ENCODE assay signal across 21 mouse cellular contexts in the genomic region with DNA sequence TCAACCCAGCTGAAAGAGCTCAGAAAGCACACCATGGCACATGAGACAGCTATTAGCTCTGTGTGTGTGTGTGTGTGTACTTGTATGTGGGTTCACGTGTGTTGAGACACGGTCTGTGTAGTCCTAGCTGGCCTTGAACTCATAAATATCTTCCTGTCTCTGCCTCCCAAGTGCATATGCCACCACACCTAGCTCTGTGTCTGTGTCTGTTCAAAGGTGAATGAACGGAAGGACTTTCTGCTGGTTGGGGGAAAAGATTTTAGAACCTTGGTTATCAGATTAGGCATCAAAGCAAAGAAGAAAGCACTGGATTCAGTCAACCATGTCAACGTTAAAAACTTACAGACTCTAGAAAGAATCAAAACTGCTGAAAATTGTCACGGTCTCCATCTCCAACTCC.
A peak's percentile ranks its signal among the peaks of the same experiment; 100 is the strongest.
DNase-seq lines count a peak whose midpoint lies in the region; ATAC-seq and TF ChIP-seq lines count a peak whose summit lies in the region.
"Had no signal": no experiment of that assay in that cellular context is flagged by ENCODE, and none has a peak within 500 bp of the region (broad histone marks: within the 10 kb centered on the region; RNA-seq: fewer than 3 reads in every experiment).

No protein-coding gene starts in this region.

- peak overlapping the region; percentile 94 for H3K27ac ChIP-seq in gastrocnemius, adult 2 months
- H3K27ac ChIP-seq in kidney, postnatal 0 days, result peak overlapping the region; percentile 72
- H3K27ac ChIP-seq in forebrain, embryonic 13.5 days, result no peak overlapping the region
- H3K27ac ChIP-seq: liver, embryonic 15.5 days; lung, embryonic 15.5 days; midbrain, embryonic 10.5 days had no signal

- no peak overlapping the region for H3K4me2 ChIP-seq in kidney, postnatal 0 days (ENCODE audit: low read length)
- no peak overlapping the region for H3K4me2 ChIP-seq in forebrain, embryonic 13.5 days
- H3K4me2 ChIP-seq: liver, embryonic 15.5 days; lung, embryonic 15.5 days had no signal

- no peaks in the 10 kb centered on the region for H3K9me3 ChIP-seq in kidney, postnatal 0 days (replicated peaks; ENCODE audit: low read length)
- no peaks in the 10 kb centered on the region for H3K9me3 ChIP-seq in forebrain, embryonic 13.5 days (replicated peaks)
- H3K9me3 ChIP-seq: liver, embryonic 15.5 days; lung, embryonic 15.5 days; midbrain, embryonic 10.5 days had no signal

- no peak for DNase-seq in gastrocnemius, adult 2 months
- DNase-seq in gastrocnemius, postnatal 10 days, result no peak
- no peak for DNase-seq in kidney, postnatal 0 days (ENCODE audit: low spot score)
- no peak for DNase-seq in kidney, adult 9 months
- peak; percentile 53 for DNase-seq in induced T-regulatory cell, adult 2 months (ENCODE audit: low read depth)
- peak; percentile 51 for DNase-seq in naive thymus-derived CD4-positive, alpha-beta T cell, adult 2 months (ENCODE audit: low read depth)
- DNase-seq in thymus, postnatal 10 days (ENCODE audit: low spot score in 2 of 2), result no peak
- DNase-seq: adrenal gland, adult 8-10 months; cerebellum, adult 8-10 months; cerebellum, postnatal 25 days; kidney, postnatal 4 days; layer of hippocampus, postnatal 36 days; left cerebral cortex, postnatal 4 days; thymus, postnatal 14 days had no signal

- H3K4me1 ChIP-seq in kidney, postnatal 0 days (replicated peaks; ENCODE audit: insufficient read depth, low read length), result peaks cover 13% of the 10 kb centered on the region; the same call in 1 of the 2 replicates
- peaks cover 12% of the 10 kb centered on the region for H3K4me1 ChIP-seq in forebrain, embryonic 13.5 days

- intact Hi-C loops in gastrocnemius, adult 2 months (cut with DNase I), result no loop called here

- no peak; the same call in 1 of the 2 replicates for ATAC-seq in kidney, postnatal 0 days (replicated peaks; ENCODE audit: low FRiP score, low read depth)
- ATAC-seq in forebrain, embryonic 13.5 days, result no peak
- ATAC-seq: forebrain, embryonic 14.5 days; hindbrain, embryonic 16.5 days had no signal

- WGBS in kidney, postnatal 0 days, result 53% methylated on average over 5 of the region's 5 CpGs
- 87% methylated on average over 5 of the region's 5 CpGs for WGBS in forebrain, embryonic 13.5 days

- no peak overlapping the region for H3K9ac ChIP-seq in kidney, postnatal 0 days (ENCODE audit: low read depth, low read length)
- no peak overlapping the region for H3K9ac ChIP-seq in forebrain, embryonic 13.5 days
- H3K9ac ChIP-seq: liver, embryonic 15.5 days; lung, embryonic 15.5 days had no signal

- TF ChIP-seq CTCF in gastrocnemius, adult 2 months (IDR thresholded peaks at IDR 0.05), result no peak
- TF ChIP-seq CTCF in kidney, postnatal 0 days (IDR thresholded peaks at IDR 0.05; ENCODE audit: low read depth), result no peak

- H3K36me3 ChIP-seq in kidney, postnatal 0 days (ENCODE audit: insufficient read depth, low read length), result no peaks in the 10 kb centered on the region
- H3K36me3 ChIP-seq in forebrain, embryonic 13.5 days (ENCODE audit: poor library complexity, severe bottlenecking), result no peaks in the 10 kb centered on the region
- H3K36me3 ChIP-seq: liver, embryonic 15.5 days; lung, embryonic 15.5 days; midbrain, embryonic 10.5 days had no signal

- no peaks in the 10 kb centered on the region for H3K27me3 ChIP-seq in kidney, postnatal 0 days (ENCODE audit: insufficient read depth, low read length)
- no peaks in the 10 kb centered on the region for H3K27me3 ChIP-seq in forebrain, embryonic 13.5 days
- H3K27me3 ChIP-seq: CH12.LX; liver, embryonic 15.5 days; lung, embryonic 15.5 days had no signal

- H3K4me3 ChIP-seq in gastrocnemius, adult 2 months, result no peak overlapping the region
- no peak overlapping the region for H3K4me3 ChIP-seq in kidney, postnatal 0 days (replicated peaks; ENCODE audit: low read depth, low read length)
- H3K4me3 ChIP-seq in forebrain, embryonic 13.5 days, result no peak overlapping the region
- H3K4me3 ChIP-seq: liver, embryonic 15.5 days; lung, embryonic 15.5 days; midbrain, embryonic 10.5 days had no signal

Comparison
In these comparisons a context has a peak if more than half of its experiments do, and no peak if none do; other contexts are left out.
1. DNase-seq: peak in induced T-regulatory cell, adult 2 months (single experiment) and naive thymus-derived CD4-positive, alpha-beta T cell, adult 2 months (single experiment); none in gastrocnemius, adult 2 months (single experiment), gastrocnemius, postnatal 10 days (single experiment), kidney, postnatal 0 days (single experiment), kidney, adult 9 months (single experiment) and thymus, postnatal 10 days (0 of 2).